Mouse (Mus musculus) heart, embryonic 16.5 days (tissue): ENCODE results near the gene Hmg20a. TPM values are rescaled to one million over a fixed set of nuclear protein-coding genes. Genes with fewer than 3 reads are reported as not detected.

Experiments
- ATAC-seq: fragments of 200-750 bp; cut with Nextera tagmentation; replicated peaks from 2 replicates; pipeline ENCODE4 v1.8.0; 2017; ENCODE audit warnings: moderate number of reproducible peaks; ENCODE audit not compliant: insufficient read depth, low FRiP score; ENCODE audit errors: extremely low read depth
- H3K27ac ChIP-seq: fragments of 300-500 bp; sonication (generic); 2 replicates; pipeline ENCODE4 v1.5.1; 2014; ENCODE audit warnings: mild to moderate bottlenecking, low read length, control low read depth, moderate library complexity
- H3K27me3 ChIP-seq: fragments of 300-500 bp; sonication (generic); 2 replicates; pipeline ENCODE4 v1.6.1; 2014; ENCODE audit warnings: low read length, mixed read lengths; ENCODE audit not compliant: control insufficient read depth, insufficient read depth
- H3K36me3 ChIP-seq: fragments of 300-500 bp; sonication (generic); 2 replicates; pipeline ENCODE4 v1.6.1; 2014; ENCODE audit not compliant: control insufficient read depth, insufficient read depth
- H3K4me1 ChIP-seq: fragments of 300-500 bp; sonication (generic); 2 replicates; pipeline ENCODE4 v1.6.1; 2014; ENCODE audit warnings: low read length, mixed read lengths; ENCODE audit not compliant: control insufficient read depth, insufficient read depth
- H3K4me2 ChIP-seq: fragments of 300-500 bp; sonication (generic); 2 replicates; pipeline ENCODE4 v1.6.1; 2014; ENCODE audit warnings: low read depth, mild to moderate bottlenecking, control low read depth, low read length
- H3K4me3 ChIP-seq: fragments of 300-500 bp; sonication (generic); 2 replicates; pipeline ENCODE4 v1.5.1; 2014; ENCODE audit warnings: mild to moderate bottlenecking, control low read depth, low read length
- H3K9ac ChIP-seq: fragments of 300-500 bp; sonication (generic); 2 replicates; pipeline ENCODE4 v1.6.1; 2014; ENCODE audit warnings: low read length, control low read depth
- H3K9me3 ChIP-seq: fragments of 300-500 bp; sonication (generic); replicated peaks from 2 replicates; pipeline ENCODE4 v1.6.1; 2016; ENCODE audit warnings: low read length; ENCODE audit not compliant: control insufficient read depth
- WGBS: fragments of 180-500 bp; shearing (Covaris S2); extraction: QIAGEN DNeasy Blood & Tissue Kit; methylation state at CpG from one replicate; pipeline ENCODE4 v1.1.7; 2014; 5-methylcytosine and 5-hydroxymethylcytosine counted together
- polyA plus RNA-seq: library from polyadenylated mRNA; unstranded; fragments of >200 nt; fragmentation: Nextera tagmentation; extraction: Ambion mirVana; gene quantifications from 2 replicates; pipeline ENCODE4 v1.2.1, GENCODE M21; 2015

The Hmg20a gene
- polyA plus RNA-seq, 1 experiment from 2014 or later, result 54.1 TPM

DNA sequence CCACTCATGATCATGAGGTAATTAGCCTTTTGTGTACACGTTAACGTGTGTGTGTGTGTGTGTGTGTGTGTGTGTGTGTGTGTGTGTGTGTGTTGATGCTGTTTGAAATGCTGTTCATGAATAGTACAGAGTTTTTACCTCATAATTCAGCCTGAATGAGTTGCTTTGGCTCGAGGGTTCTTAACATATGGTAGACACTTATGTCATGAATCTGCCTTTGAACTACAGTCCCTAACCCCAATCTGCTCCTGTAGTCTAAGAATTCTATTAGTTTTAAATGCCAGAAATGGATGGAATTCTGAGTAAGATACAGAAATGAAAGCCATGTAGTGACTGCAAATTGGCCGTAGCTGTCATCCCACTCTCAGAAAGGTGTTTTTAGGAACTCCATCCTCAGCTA, 64.2 kb downstream of the Hmg20a start:
- peaks cover 23% of the 10 kb centered on the region for H3K36me3 ChIP-seq
- H3K4me2 ChIP-seq, result no peak overlapping the region
- no peak for ATAC-seq
- no peak overlapping the region for H3K4me3 ChIP-seq
- no peak overlapping the region for H3K9ac ChIP-seq
- H3K27me3 ChIP-seq, result no peaks in the 10 kb centered on the region
- no peaks in the 10 kb centered on the region for H3K9me3 ChIP-seq
- 84% methylated on average over 4 of the region's 4 CpGs for WGBS
- no peak overlapping the region for H3K27ac ChIP-seq
- peaks cover 8% of the 10 kb centered on the region; the same call in 1 of the 2 replicates for H3K4me1 ChIP-seq

DNA sequence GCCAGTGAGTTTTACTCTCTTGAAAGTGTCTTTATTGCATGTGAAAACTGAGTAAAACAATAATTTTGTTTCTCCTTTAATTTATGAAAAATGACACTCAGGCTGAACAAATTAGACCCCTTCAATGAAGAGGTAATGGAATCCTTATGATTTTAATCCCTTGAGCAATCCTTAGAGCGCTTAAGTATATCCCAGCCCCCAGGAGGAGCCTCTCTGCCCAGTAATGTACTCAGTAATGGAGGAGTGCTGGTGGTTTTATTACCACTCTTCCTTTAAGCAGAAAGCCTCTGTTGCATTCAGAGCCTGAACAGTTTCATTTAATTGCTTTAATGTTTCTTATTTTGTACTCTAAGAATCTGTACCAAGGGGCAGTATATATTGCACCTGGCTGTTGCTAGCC, 67.0 kb downstream of the Hmg20a start:
- Histone ChIP-seq H3K4me3 (no peak overlapping the region), H3K9me3 (no peaks in the 10 kb centered on the region), H3K36me3 (peaks cover 32% of the 10 kb centered on the region), H3K4me2 (no peak overlapping the region), H3K9ac (no peak overlapping the region), H3K4me1 (peaks cover 8% of the 10 kb centered on the region; the same call in 1 of the 2 replicates), H3K27me3 (no peaks in the 10 kb centered on the region), H3K27ac (no peak overlapping the region)
- WGBS, result 93% methylated on average over 1 of the region's 1 CpGs
- ATAC-seq, result no peak

DNA sequence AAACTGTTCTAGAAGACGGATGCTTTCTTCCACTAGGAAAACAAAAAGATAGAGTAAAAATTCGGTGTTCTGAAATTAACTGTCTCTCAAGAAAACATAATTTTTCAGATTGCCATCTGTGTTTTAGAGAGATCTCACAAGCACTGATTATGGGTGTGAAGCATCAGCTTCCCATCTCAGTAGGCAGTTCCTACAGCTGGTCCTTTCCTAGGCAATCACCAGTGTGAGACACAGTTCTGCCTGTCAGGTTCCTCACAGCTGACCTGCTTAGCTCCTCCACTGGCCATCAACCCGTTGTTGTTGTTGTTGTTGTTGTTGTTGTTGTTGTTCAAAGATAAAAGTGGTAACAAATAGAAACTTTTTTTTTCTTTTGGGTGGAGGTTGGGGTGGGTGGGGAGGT, 67.7 kb downstream of the Hmg20a start:
- Histone ChIP-seq H3K9me3 (no peaks in the 10 kb centered on the region), H3K27me3 (no peaks in the 10 kb centered on the region), H3K4me2 (no peak overlapping the region), H3K36me3 (peaks cover 36% of the 10 kb centered on the region), H3K9ac (no peak overlapping the region), H3K4me1 (peaks cover 8% of the 10 kb centered on the region; the same call in 1 of the 2 replicates), H3K27ac (no peak overlapping the region), H3K4me3 (no peak overlapping the region)
- WGBS, result 72% methylated on average over 3 of the region's 3 CpGs
- no peak for ATAC-seq

DNA sequence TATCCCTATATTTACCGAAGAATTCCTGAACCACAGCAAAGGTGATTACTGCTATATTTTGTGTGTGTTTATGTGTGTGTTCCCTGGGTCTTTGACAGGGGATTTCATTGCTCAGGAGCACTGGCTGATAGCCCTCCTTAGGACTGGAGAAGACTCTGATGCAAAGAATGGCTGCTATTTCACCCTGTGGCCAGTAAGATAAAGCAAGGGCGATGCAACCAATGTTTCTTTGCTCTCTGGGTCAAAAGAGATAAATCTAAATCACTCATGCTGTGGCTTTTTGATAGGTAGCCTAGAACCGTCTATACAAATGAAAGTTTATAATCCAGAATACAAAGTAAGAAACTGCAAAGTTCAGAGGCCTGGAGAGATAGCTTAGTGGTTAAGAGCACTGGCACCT, 69.2 kb downstream of the Hmg20a start:
- Histone ChIP-seq H3K36me3 (peaks cover 36% of the 10 kb centered on the region), H3K27ac (no peak overlapping the region), H3K4me2 (no peak overlapping the region), H3K9ac (no peak overlapping the region), H3K9me3 (no peaks in the 10 kb centered on the region), H3K4me1 (peaks cover 8% of the 10 kb centered on the region; the same call in 1 of the 2 replicates), H3K27me3 (no peaks in the 10 kb centered on the region), H3K4me3 (no peak overlapping the region)
- WGBS, result 80% methylated on average over 3 of the region's 3 CpGs
- no peak for ATAC-seq

DNA sequence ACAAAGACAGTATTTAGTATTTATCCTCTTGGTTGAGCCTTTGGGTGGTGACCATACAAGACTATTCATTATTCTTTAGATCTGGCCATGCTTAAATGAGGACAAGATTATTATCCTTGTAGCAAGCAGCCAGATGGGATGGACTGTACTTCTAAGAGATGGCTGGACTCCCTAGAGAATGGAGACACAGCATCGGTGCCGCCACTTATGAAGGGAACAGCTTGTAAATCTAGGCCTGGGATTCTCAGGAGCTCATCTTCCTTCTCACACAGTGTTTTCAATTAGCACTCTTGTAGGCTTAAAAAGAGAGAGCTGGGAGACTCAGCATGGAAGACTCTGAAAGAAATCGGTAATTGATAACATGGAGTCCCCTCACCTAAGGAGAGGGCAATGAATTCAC, 74.0 kb downstream of the Hmg20a start:
- 81% methylated on average over 3 of the region's 3 CpGs for WGBS
- Histone ChIP-seq H3K4me2 (no peak overlapping the region), H3K4me1 (peaks cover 27% of the 10 kb centered on the region), H3K36me3 (peaks cover 38% of the 10 kb centered on the region), H3K27ac (no peak overlapping the region), H3K9me3 (no peaks in the 10 kb centered on the region), H3K9ac (no peak overlapping the region), H3K4me3 (no peak overlapping the region), H3K27me3 (no peaks in the 10 kb centered on the region)
- ATAC-seq, result no peak

DNA sequence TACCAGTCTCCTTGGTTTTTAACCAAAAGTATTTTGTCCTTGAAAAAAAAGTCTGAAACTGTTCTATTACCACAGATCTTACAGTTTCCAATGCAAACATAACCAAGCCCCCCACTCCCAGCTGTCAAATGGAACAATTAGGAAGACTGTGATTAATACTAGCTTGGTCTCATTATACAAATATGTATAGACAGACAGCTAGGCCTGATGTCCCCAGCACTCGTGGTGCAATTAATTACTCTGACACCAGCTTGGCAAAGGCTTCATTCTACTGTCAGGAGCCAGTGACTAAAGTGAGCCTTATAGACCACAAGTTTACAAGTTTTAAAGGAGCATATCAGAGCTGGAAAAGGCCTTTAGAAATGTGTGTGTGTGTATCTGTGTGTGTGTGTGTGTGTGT, 74.5 kb downstream of the Hmg20a start:
- no peak for ATAC-seq
- Histone ChIP-seq H3K9me3 (no peaks in the 10 kb centered on the region), H3K27me3 (no peaks in the 10 kb centered on the region), H3K36me3 (peaks cover 36% of the 10 kb centered on the region), H3K4me2 (no peak overlapping the region), H3K4me3 (no peak overlapping the region), H3K4me1 (peaks cover 31% of the 10 kb centered on the region), H3K27ac (no peak overlapping the region), H3K9ac (no peak overlapping the region)
- 40% methylated on average over 1 of the region's 1 CpGs for WGBS

DNA sequence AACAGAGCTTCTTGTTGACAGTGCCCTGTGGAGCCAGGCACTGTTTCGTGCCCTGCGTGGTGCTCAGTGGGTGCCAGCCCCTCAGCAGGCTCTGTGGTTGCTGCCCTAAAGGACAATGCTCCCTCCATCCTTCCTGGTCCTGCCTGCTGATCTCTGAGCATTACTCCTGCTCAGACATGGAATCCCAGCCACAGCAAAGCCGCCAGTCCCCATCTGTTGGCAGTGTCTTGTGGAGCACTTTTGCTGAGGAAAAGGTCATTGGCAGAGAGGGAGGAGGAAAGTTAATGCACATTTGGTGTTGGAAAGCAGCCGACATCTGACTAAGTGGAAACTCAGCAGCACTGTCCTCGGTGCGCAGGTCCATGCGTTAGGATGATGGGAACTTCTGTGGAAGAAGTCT, 76.7 kb downstream of the Hmg20a start:
- no peaks in the 10 kb centered on the region for H3K27me3 ChIP-seq
- ATAC-seq, result no peak
- no peak overlapping the region for H3K4me2 ChIP-seq
- peaks cover 27% of the 10 kb centered on the region for H3K36me3 ChIP-seq
- no peak overlapping the region for H3K9ac ChIP-seq
- no peaks in the 10 kb centered on the region for H3K9me3 ChIP-seq
- no peak overlapping the region for H3K4me3 ChIP-seq
- peaks cover 43% of the 10 kb centered on the region for H3K4me1 ChIP-seq
- 46% methylated on average over 7 of the region's 7 CpGs for WGBS
- peak overlapping the region; percentile 48 for H3K27ac ChIP-seq

DNA sequence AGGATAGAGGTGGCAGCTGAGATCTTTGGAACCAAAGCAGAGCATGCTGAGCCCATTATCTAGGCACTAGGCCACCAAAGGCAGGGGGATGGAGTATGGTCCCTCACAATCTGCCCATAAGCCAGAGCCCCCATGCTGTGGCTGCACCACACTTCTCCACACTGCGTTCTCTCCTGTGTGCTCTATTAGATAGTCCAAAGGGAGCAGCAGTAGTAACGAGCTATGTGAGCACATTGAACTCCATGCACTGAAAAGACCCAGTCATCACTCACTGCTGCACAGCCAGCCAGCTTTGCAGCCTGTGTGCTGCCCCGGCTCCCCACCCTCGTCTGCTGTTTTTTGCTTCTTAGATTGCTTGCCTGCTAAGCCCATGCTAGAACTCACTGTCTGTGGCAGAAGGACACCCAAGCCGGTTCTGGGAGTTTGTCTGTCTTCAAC, 77.4 kb downstream of the Hmg20a start:
- peaks cover 20% of the 10 kb centered on the region for H3K36me3 ChIP-seq
- peaks cover 46% of the 10 kb centered on the region for H3K4me1 ChIP-seq
- peak overlapping the region; percentile 94 for H3K27ac ChIP-seq
- H3K4me3 ChIP-seq, result no peak overlapping the region
- no peaks in the 10 kb centered on the region for H3K9me3 ChIP-seq
- WGBS, result 34% methylated on average over 5 of the region's 5 CpGs
- no peaks in the 10 kb centered on the region for H3K27me3 ChIP-seq
- 0 out of 2 replicates have a peak, but pooled peaks have one; percentile 8 for ATAC-seq
- 0 out of 2 replicates have a peak overlapping the region, but pooled peaks have one; percentile 41 for H3K9ac ChIP-seq
- H3K4me2 ChIP-seq, result no peak overlapping the region

DNA sequence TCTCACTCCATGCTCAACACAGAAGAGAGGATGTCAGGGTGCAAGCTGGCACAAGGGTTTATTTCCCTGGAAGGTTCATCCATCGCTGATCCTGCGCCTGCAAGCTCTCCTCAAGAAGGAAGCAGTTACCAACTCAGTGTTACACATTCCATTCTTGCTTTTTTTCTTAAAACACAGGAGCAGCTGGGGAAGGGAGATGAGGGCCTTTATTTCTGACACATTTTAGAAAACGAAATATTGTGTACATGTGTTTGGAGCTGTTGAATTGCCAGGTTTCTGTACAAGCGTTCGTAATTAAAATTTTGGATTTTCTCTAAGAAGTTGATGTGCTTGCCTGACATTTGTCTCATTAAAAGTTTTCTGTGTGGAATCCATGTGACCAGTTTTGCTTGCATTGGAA, 78.2 kb downstream of the Hmg20a start:
- WGBS, result 81% methylated on average over 5 of the region's 5 CpGs
- Histone ChIP-seq H3K4me2 (no peak overlapping the region), H3K27me3 (no peaks in the 10 kb centered on the region), H3K4me1 (peaks cover 54% of the 10 kb centered on the region), H3K36me3 (peaks cover 18% of the 10 kb centered on the region), H3K27ac (peak overlapping the region; percentile 94), H3K9ac (0 out of 2 replicates have a peak overlapping the region, but pooled peaks have one; percentile 18), H3K9me3 (no peaks in the 10 kb centered on the region), H3K4me3 (no peak overlapping the region)
- ATAC-seq, result no peak
